Mouse (Mus musculus): ENCODE measurements around the gene Rps6kb2. TPM values are rescaled to one million over a fixed set of nuclear protein-coding genes. Genes with fewer than 3 reads are reported as not detected.
"Not testable (repeated sequence)": the region's sequence is repeated elsewhere in the genome, so short reads cannot be mapped to it uniquely, and the experiment has no call there.

Rps6kb2 gene
- total RNA-seq, 2 experiments from 2014 or later: 34.8 to 39.8 TPM

GRCm38 (mm10) chr19:4122411-4123370 lies 40.5 kb downstream of the Rps6kb2 start:
- ATAC-seq (replicated peaks; ENCODE audit: low FRiP score, poor library complexity, severe bottlenecking): no peak

GRCm38 (mm10) chr19:4121896-4122295 lies 41.3 kb downstream of the Rps6kb2 start:
- not testable (repeated sequence) for ATAC-seq (replicated peaks; ENCODE audit: low FRiP score, poor library complexity, severe bottlenecking)

- ATAC-seq (replicated peaks; ENCODE audit: low FRiP score, poor library complexity, severe bottlenecking): peak; percentile 78
Measured at GRCm38 (mm10) chr19:4121097-4121805, 41.9 kb downstream of the Rps6kb2 start.

- no peak for ATAC-seq (replicated peaks; ENCODE audit: low FRiP score, poor library complexity, severe bottlenecking)
Measured at GRCm38 (mm10) chr19:4120496-4120895, 42.7 kb downstream of the Rps6kb2 start.

GRCm38 (mm10) chr19:4119716-4120487 lies 43.3 kb downstream of the Rps6kb2 start:
- ATAC-seq (replicated peaks; ENCODE audit: low FRiP score, poor library complexity, severe bottlenecking): no peak

GRCm38 (mm10) chr19:4118350-4118749 lies 44.8 kb downstream of the Rps6kb2 start:
- ATAC-seq (replicated peaks; ENCODE audit: low FRiP score, poor library complexity, severe bottlenecking): no peak

GRCm38 (mm10) chr19:4117006-4117405 lies 46.1 kb downstream of the Rps6kb2 start:
- no peak for ATAC-seq (replicated peaks; ENCODE audit: low FRiP score, poor library complexity, severe bottlenecking)

GRCm38 (mm10) chr19:4115816-4116215 lies 47.3 kb downstream of the Rps6kb2 start:
- no peak for ATAC-seq (replicated peaks; ENCODE audit: low FRiP score, poor library complexity, severe bottlenecking)

- ATAC-seq (replicated peaks; ENCODE audit: low FRiP score, poor library complexity, severe bottlenecking): no peak
Measured at GRCm38 (mm10) chr19:4115144-4115543, 48.0 kb downstream of the Rps6kb2 start.

GRCm38 (mm10) chr19:4114551-4114950 lies 48.6 kb downstream of the Rps6kb2 start:
- ATAC-seq (replicated peaks; ENCODE audit: low FRiP score, poor library complexity, severe bottlenecking): no peak

- peak; percentile 18 for ATAC-seq (replicated peaks; ENCODE audit: low FRiP score, poor library complexity, severe bottlenecking)
Measured at GRCm38 (mm10) chr19:4113806-4114230, 49.3 kb downstream of the Rps6kb2 start.

GRCm38 (mm10) chr19:4113186-4113805 lies 49.9 kb downstream of the Rps6kb2 start:
- ATAC-seq (replicated peaks; ENCODE audit: low FRiP score, poor library complexity, severe bottlenecking): peak; percentile 88

GRCm38 (mm10) chr19:4112063-4112960 lies 50.8 kb downstream of the Rps6kb2 start:
- no peak for ATAC-seq (replicated peaks; ENCODE audit: low FRiP score, poor library complexity, severe bottlenecking)

GRCm38 (mm10) chr19:4108535-4108934 lies 54.6 kb downstream of the Rps6kb2 start:
- no peak for ATAC-seq (replicated peaks; ENCODE audit: low FRiP score, poor library complexity, severe bottlenecking)

- ATAC-seq (replicated peaks; ENCODE audit: low FRiP score, poor library complexity, severe bottlenecking): no peak
Measured at GRCm38 (mm10) chr19:4106654-4107053, 56.5 kb downstream of the Rps6kb2 start.

- ATAC-seq (replicated peaks; ENCODE audit: low FRiP score, poor library complexity, severe bottlenecking): no peak
Measured at GRCm38 (mm10) chr19:4104675-4105194, 58.4 kb downstream of the Rps6kb2 start.

Measured in erythroid progenitor cell, adult 5-6 weeks (primary cell).